Mouse (Mus musculus): Measurements from ENCODE around the gene Naaladl2.

The Naaladl2 gene

DNA sequence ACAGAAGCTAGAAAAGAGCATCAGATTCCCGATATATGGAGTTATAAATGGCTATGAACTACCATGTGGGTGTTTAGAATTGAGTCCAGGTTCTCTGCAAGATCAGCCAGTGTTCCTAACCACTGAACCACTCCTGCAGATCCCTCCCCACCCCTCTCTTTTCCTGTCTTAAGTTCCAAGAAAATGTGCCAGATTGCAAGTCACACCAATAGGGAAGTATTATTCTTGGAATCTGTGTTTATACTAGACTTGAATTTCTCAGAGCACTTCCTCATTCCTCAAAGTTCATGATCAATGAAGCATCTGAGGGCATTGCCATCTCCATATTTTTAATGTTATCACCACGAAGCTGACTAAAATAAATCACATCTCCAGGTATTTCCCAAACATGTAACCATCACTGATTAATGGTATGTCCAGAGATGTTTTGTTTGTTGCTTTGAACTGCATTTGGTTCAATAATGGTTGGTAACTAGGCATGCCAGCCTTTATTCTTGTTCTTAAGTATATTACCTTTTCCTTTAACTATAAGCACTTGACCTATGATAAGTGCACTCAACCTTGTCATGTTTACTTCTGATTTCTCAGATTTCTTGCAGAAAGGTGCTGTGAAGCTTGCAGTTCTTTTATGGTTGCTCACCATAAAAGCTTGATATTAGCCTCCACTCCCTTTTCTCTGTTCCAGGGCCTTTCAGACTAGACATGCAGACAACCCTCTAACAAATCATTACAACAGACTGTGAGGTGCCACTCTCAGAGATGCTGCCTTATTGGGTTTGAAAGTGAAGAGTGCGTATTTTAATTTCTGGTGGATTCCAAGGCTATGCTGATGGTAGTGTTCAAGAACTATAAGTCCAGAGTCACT is 475.8 kb downstream of the Naaladl2 start:
- DNase-seq, result no peak

DNA sequence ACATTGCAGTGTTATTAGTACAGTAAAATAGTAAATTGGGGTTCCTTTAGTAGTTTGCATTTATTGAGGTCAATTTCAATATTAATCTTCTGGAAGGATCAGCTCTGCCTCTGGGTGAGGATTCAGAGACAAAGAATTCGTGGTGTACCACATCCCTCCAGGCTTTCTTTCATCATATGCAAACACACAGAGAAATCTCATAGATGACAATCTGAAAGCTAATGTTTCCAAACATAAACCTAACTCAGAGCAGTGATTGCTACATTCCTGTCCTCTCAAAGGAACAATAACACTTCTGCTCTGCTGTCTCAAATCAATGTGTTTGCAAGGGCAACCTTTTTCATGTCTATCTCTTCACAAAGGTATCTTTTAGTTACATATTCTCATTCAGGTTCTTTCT is 478.7 kb downstream of the Naaladl2 start:
- DNase-seq, result no peak

DNA sequence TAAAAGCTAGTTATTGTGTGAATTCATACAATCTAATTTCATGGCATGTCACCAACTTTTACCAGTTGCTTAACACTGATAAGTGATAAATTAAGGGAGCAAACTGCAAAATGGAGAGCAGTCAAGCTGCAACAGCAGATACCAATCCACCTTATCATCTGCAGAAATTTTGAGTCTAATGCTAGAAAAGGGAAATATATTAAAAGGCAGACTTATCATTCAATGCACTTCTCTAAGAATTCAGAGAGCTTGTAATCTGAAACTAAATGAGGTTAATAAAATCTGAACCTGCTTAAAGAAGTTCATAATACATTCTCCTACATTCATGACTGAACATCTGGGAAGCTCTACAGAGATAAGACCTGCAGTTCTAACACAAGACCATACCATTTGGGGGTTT is 480.3 kb downstream of the Naaladl2 start:
- no peak for DNase-seq

DNA sequence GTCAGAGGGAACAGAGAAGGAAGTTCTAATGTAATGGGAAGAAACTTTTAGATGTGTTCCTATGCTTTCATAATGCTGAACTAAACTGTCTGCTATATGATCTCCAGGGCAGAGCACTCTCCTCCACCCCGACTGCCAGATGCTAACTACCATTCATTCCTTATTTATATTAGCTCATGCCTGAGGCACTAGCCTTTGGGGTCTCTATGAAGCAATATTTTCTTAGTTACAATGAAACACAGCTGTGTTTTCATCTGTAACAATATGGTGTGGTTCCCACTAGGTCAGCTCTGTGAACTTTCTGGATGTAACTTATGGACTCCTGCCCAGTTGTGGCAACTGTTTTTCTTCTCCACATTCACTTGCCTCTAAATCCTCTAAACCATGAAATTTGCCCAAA is 514.0 kb downstream of the Naaladl2 start:
- DNase-seq, result no peak

DNA sequence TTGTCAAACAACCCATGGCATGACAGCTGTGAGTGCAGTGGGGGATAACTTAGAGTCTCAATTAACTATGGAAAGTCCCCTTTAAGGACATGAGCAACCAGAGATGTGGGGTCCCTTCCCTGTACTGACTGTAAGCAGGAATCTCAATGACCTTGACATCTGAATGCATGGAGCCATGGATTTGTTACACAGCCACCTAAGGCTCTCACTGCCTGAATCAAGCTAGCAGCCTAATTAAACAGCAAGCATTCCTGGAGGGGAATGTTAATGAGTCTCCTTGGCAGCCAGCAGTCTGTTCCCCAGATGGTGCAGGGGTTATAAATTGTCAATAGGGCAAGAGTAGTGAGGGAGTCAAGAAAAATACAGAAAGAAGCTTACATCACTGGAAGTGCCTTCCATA is 538.6 kb downstream of the Naaladl2 start:
- no peak for DNase-seq

DNA sequence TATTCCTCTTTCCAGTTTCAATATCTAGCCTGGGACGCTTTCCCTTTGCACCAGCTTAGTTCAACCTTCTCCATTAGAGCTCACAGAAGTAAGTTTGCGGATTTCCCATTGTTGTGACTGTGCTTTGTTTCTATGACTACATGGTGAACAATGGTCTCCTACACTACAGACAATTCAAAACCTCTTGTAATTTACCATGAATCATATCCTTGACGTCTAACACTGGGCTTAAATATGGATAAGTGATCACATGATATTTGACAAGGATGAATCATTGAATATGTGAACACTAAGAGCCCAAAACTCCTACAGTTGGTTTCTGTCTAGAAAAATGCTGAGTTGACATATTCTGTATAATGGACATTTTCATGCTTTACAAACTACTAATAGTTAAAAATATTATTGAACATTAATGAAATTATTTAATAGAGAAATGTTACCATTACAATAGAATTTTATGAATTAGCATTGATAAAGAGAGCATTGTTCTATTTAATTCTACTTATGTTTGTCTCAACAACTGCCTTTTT is 539.2 kb downstream of the Naaladl2 start:
- DNase-seq, result no peak

DNA sequence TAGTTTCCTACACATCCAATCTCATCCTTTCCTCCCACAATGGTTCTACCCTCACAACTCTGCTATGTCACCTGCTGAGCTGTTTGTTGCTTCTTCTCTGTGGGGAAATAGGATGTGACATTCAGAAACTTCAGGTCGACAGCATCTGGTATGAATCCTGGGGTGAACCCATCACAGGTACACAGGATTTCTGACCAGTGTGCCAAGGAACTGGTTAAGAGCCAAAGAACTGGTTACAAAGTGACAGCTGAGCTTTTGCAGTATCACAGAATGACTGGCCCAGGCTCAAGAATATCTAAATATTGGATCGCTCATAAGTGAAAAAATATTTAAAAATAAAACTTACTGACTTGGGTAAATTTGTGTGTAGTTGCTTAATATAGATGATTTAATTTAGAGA is 548.6 kb downstream of the Naaladl2 start:
- no peak for DNase-seq

DNA sequence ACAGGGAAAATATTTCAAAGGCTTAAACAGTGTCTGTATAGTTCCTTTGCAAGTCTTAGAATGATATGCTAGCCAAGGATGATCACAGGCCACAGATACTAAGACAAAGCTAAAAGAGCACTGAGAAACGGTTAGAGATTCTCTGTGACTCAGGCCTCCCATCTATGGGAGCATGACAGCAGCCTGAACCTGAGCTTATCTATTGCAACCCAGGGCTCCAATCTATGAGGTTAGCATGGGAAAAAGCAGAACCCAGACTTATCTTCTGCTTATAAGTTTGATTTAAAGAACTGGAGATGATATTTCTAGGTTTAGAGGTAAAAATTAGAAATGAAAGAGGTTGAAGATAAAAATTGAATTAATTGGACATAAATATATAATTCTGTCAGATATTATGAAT is 587.4 kb downstream of the Naaladl2 start:
- DNase-seq, result no peak

DNA sequence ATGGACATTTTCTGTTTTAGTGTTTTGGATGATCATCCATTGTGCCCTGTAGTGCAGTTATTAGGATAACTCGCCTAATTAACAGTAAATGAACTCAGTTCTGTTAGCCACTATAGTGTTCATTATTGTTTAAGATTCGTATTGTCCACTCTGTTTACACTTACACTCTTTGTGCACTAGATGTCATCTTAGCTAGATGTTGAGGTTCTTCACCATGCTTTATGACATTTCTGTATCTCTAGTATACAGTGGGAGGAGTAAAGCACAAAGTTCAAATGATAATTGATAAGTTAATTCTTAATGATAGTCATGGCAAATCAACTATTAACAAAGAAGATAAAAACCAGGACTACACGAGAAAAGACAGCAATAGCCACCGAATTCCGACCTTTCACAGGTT is 590.4 kb downstream of the Naaladl2 start:
- no peak for DNase-seq

DNA sequence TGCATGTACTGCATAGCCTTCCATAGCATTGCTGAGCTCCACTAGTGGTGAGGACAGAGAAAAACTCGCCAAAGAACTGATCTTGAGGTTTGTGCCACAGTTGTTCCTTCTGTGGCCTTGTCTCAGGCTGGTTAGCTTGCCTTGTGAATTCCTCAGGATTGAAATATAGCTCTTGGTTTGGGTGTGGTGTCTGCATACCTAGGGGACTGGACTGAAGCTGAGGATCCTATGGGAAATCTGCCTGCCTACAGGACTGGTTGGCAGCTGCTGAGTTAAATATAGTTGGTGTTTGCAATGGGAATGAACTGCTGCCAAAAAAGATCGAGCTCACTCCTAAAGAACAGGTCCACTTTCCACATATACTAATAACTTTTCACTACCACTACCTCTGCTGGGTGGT is 591.4 kb downstream of the Naaladl2 start:
- no peak for DNase-seq

DNA sequence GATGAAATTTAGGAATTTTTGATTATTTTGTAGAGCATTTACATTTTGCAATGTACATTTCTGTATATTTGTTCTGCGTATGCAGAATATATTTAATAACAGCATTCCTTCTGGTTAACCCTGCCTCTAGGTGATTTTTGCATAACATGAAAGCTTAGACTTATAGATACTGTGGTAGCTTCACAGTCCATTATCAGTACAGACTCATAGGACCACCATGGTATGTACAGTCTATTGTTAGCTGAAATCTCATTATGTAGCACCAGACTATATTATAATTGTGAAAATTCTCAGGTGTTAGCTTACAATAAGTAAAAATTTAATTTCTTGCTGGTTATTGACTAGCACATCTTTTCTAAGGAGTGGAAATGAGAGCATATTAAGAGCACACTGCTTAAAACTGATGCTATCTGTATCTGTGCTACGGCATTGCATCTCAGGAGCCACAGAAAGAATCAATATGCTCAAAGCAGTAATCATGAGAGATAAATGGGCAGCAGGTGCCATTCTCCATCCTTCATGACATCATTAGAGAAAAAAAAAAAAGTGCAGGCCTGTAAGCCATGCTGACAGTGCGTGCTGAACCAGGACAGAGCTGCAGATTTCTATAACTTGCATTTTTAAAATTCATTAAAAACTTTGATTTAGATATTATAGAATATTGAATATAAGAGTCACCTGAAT is 610.1 kb downstream of the Naaladl2 start:
- no peak for DNase-seq

DNA sequence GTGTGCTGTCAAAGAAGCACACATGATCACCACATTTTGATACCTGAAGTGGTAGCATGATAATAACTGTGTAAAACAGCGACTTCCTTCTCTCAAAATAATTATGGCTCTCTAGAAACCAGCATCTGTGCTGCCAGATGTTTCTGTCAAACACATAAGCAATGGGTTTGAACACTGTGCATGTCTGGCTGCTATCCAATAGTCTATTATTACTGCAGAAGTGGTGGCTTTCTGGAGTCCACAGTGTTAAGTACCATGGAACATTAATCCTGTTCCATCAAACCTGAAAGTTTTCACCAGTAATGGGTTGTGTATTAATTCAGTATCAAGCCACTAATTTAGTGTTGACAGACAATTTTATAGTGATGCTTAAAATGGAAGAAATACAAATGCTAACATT is 629.1 kb downstream of the Naaladl2 start:
- DNase-seq, result no peak

DNA sequence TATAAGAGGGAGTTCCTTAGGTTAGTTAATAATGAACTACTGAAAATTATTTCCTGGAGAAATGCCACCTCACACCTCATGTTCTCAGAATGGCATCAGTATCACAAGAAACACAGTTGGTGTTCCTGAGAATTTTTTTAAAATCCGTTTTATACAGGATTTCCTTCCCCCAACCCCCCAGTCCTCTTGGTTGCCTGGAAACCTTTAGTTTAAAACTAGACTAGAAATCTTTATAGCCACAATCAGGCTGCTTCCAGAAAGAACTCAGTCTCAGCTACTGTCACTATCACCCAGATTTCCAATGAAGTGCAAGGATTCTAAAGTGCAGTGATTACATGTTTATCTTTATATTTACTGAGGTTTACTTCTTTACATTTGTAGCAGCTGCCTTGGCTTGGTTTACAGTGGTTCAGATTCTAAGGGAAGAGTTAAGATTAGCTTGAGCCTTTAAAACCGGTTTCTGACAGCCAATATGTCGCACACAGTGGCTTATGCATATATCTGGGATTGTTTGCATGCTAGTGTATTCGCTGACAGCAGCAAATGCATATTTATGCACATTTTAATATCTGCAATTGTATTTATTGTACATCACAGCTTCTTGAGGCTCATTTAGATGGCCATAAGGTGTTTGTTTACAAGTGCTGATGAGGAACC is 657.5 kb downstream of the Naaladl2 start:
- no peak for DNase-seq

DNA sequence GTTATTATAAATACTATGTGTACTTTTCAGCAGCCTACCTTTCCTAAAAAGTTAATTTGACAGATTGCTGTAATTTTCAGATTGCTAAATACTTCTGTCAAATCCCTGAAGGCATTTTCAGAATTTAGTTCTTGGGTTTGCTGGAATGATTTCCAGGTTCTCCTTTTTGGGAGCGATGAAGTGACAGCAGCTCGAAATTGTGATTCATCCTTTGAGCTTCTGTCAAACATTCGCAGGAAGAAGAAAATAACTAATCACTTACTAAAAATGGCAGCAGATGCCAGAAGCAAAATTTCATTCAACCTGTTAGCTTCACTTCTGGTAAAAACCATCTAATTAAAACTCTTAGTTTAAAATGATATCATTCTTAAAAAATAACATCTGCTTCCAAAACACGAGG is 680.1 kb downstream of the Naaladl2 start:
- no peak for DNase-seq

DNA sequence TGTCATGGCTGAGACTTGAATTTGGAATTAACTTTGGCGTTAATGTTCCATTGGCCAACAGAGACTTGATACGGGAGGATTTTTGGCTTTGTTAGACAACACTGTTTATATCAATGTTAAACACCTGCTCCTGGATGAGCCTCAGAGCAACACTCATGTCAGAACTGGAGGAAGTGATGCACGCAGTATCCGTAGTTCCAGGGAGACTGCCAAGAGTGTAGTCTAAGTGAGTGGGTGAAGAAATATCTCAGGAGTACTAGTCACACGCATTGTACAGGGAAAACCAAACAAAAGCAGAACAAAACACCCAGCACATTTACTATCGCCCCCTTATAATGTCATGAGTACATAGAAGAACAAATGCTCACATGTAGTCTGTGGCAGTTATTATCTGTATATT is 703.4 kb downstream of the Naaladl2 start:
- no peak for DNase-seq

DNA sequence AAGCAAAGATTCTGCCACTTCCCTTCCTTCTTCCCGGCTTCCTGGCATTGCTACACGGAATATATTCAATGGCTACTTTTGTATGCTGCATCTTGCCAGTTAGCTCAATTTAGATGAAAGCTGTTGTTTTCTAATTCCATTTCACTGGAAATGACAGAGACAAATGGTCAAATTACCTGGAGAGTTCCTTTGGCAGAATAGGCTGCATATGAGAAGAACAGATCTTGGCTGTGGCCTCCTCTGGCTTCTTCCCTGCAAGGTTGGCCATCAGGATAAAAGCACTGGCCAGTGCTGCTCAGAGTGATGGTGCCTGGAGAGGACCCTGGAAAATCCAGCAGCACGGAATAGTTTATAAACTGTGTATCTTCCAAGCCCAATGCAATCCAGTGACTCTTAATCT is 711.3 kb downstream of the Naaladl2 start:
- no peak for DNase-seq

DNA sequence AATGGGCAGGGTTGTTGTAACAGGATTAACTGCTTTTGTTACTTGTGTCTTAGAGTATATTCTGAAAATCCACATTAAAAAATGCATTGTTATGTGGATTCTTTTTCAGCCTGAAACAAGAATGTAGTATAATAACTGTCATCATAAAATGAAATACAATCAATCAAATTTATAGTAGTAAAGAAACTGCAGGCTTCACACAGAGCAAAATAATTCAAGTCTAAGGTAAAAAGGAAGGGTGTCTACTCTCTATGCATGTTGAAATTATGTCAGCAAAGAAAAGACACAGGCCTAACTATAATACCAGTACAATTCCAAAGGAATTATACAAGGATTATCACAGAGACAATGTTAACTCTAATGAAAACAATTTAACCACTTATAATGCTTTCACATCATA is 752.3 kb downstream of the Naaladl2 start:
- DNase-seq, result no peak

DNA sequence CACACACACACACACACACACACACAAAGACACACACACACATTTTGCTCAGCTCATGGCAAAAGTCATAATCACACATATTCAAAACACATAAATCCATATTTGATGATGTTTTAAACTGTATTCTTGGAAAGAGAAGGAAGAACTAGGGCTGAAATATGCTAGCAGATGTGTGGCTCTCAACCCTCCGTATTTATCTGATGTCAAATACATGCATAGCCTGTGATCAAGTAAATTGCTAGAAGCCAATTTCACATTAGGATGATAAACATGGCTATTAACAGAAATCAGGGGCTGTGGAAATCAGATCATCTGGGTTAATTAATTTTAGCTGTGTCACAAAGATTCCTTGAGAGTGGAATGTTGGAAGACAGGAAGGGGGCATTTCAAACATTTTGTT is 752.8 kb downstream of the Naaladl2 start:
- no peak for DNase-seq

DNA sequence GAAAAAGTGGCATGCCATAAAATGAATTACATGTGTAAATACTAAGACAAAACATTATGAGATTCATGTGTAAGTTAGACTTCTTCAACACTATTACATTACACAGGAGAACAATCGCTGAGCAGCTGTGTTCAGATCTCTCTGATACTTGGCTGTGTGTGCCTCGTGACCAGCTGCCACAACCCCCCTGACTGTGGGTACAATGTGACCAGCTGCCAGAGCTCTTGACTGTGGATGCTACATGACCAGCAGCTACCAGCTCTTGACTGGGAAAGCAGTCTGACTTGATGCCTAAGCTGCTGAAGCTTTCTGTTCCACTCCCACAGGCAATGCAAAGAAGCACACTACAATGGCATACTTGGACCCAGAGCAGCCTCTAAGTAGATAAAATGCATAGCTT is 789.1 kb downstream of the Naaladl2 start:
- DNase-seq, result no peak

DNA sequence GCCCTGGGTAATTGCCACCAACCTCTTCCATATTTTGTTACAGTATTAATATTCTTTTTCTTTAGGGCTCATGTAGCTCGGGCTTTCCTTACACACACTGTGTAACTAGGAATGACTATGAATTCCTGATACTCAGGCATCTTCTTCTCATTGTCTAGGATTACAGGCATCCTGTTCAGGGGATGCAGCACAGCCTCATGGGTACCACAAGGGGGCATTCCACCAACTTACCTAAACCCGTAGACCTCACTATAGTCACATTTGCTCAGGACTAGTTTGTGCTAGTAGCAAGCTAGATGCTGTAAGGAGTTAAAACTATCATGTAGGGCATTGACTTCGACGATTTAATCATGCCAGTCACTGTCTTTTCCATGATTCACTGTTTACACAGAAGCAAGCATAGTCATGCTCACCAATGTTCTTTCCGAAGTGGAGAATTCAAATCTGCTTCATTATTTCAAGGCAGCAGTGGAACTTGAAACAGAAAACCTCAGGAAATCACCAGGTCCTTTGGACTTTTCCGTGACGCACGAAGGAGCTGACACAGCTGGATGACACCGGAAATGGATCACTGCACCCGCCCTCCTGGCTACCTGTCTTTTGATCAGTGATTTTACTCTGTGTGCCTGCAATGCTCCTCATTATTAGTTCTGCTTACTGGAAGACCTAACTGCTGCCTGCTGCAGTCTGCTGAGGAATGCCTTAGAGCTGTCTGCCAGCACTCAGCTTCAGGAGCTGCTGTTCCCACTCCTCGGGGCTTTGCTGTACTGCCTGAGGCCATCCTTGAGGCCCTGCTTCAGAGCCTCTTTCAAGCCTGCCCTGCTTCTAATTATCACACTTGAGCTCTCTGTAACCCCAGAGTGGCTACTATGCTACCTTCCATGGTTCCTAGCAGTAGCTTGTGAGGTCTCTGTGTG is 822.3 kb downstream of the Naaladl2 start:
- no peak for DNase-seq

DNA sequence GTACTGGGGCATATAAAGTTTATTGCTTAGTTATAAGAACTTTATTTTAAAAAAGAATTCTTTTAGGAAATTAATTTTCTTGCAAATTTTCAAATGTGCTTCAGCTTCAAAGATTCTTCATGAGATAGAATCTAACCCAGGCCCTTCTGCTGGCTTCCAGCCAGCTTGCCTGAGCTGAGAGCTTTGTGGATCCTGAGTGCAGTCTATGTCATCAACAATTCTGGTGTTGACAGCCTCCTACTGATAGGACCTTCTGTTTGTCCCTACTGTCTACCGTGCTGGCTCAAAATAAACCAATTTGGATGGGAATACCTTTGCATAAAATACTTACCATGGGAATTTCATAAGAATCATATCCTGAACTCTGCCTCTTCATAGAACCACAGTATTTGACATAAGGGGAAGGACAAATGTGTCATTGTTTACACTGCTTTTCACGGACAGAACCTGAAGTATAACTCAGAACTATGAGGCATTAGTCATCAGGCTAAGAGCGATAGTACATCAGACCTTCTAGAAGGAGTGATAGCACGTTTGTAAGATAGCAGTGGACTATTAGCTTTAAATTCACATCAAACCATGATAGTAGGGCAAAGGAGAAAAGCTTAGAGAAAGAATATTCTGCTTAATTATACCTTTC is 829.3 kb downstream of the Naaladl2 start:
- DNase-seq, result no peak

DNA sequence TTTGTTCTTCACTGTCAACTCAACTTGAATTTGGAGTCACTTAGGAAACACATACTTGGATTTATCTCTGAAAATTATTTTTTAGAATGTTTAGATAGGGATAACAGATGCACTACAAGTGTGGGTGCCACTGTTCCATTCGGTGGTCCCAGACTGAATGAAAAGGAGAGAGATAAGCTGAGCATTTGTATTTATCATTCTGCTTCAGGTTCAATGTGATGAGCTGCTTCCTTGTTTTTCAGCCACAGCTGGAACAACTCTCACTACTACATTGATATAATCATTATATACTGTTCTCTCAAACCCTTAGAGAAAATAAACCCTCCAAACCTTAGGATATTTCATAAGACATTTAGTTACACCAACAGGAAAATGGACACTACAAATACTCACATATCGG is 918.6 kb downstream of the Naaladl2 start:
- no peak for DNase-seq

Data from spleen, adult 18-20 months (tissue).